Mouse (Mus musculus) kidney, embryonic 14.5 days (tissue): ENCODE data around the gene Polr2e. TPM values are rescaled to one million over a fixed set of nuclear protein-coding genes. Genes with fewer than 3 reads are reported as not detected.

Experiments
- ATAC-seq: fragments of 200-750 bp; cut with Nextera tagmentation; 2 replicates; pipeline ENCODE4 v1.8.0; 2017; ENCODE audit warnings: moderate number of reproducible peaks, mild to moderate bottlenecking, moderate TSS enrichment, moderate library complexity; ENCODE audit not compliant: low FRiP score, low TSS enrichment
- H3K27ac ChIP-seq: fragments of 300-500 bp; sonication (generic); 2 replicates; pipeline ENCODE4 v1.5.1; 2014; ENCODE audit warnings: low read depth, mild to moderate bottlenecking, low read length, moderate library complexity, mixed read lengths
- H3K27me3 ChIP-seq: fragments of 300-500 bp; sonication (generic); 2 replicates; pipeline ENCODE4 v1.6.1; 2014; ENCODE audit warnings: mild to moderate bottlenecking, low read length; ENCODE audit not compliant: control insufficient read depth, insufficient read depth
- H3K36me3 ChIP-seq: fragments of 300-500 bp; sonication (generic); 2 replicates; pipeline ENCODE4 v1.6.1; 2014; ENCODE audit warnings: low read length, mixed read lengths; ENCODE audit not compliant: control insufficient read depth, insufficient read depth
- H3K4me1 ChIP-seq: fragments of 300-500 bp; sonication (generic); 2 replicates; pipeline ENCODE4 v1.6.1; 2014; ENCODE audit warnings: low read length, mixed read lengths; ENCODE audit not compliant: control insufficient read depth, insufficient read depth
- H3K4me2 ChIP-seq: fragments of 300-500 bp; sonication (generic); replicated peaks from 2 replicates; pipeline ENCODE4 v1.6.1; 2014; ENCODE audit warnings: low read depth, mild to moderate bottlenecking, low read length
- H3K4me3 ChIP-seq: fragments of 300-500 bp; sonication (generic); 2 replicates; pipeline ENCODE4 v1.5.1; 2014; ENCODE audit warnings: mild to moderate bottlenecking, low read length
- H3K9ac ChIP-seq: fragments of 300-500 bp; sonication (generic); 2 replicates; pipeline ENCODE4 v1.6.1; 2014; ENCODE audit warnings: low read depth, mild to moderate bottlenecking, low read length, moderate library complexity
- H3K9me3 ChIP-seq: fragments of 300-500 bp; sonication (generic); 2 replicates; pipeline ENCODE4 v1.6.1; 2016; ENCODE audit warnings: low read length; ENCODE audit not compliant: control insufficient read depth
- WGBS: fragments of 180-500 bp; shearing (Covaris S2); extraction: QIAGEN DNeasy Blood & Tissue Kit; methylation state at CpG from one replicate; pipeline ENCODE4 v1.1.7; 2014; 5-methylcytosine and 5-hydroxymethylcytosine counted together
- polyA plus RNA-seq: library from polyadenylated mRNA; unstranded; fragments of >200 nt; fragmentation: Nextera tagmentation; extraction: Ambion mirVana; gene quantifications from 2 replicates; pipeline ENCODE4 v1.2.1, GENCODE M21; 2014

The Polr2e gene
- polyA plus RNA-seq, 1 experiment from 2014 or later = 276 TPM

- WGBS = 3% methylated on average over 11 of the region's 11 CpGs
- Histone ChIP-seq H3K27ac (peak overlapping the region; percentile 48), H3K4me3 (no peak overlapping the region; the same call in 1 of the 2 replicates), H3K9ac (no peak overlapping the region; the same call in 1 of the 2 replicates), H3K4me2 (peak overlapping the region; percentile 59; the same call in 1 of the 2 replicates), H3K27me3 (no peaks in the 10 kb centered on the region), H3K4me1 (peaks cover 38% of the 10 kb centered on the region), H3K36me3 (peaks cover 13% of the 10 kb centered on the region), H3K9me3 (peaks cover 9% of the 10 kb centered on the region; the same call in 1 of the 2 replicates)
- no peak for ATAC-seq
Observed at GRCm38 (mm10) chr10:79986963-79987362, 52.6 kb downstream of the Polr2e start.

GRCm38 (mm10) chr10:79986232-79986878, 53.2 kb downstream of the Polr2e start:
- peaks cover 38% of the 10 kb centered on the region for H3K4me1 ChIP-seq
- H3K4me3 ChIP-seq = peak overlapping the region; percentile 62
- H3K4me2 ChIP-seq = peak overlapping the region; percentile 88
- H3K27me3 ChIP-seq = no peaks in the 10 kb centered on the region
- peak overlapping the region; percentile 91 for H3K27ac ChIP-seq
- H3K9ac ChIP-seq = peak overlapping the region; percentile 24; the same call in 1 of the 2 replicates
- ATAC-seq = no peak
- H3K9me3 ChIP-seq = peaks cover 5% of the 10 kb centered on the region; the same call in 1 of the 2 replicates
- H3K36me3 ChIP-seq = peaks cover 8% of the 10 kb centered on the region; the same call in 1 of the 2 replicates
- 42% methylated on average over 6 of the region's 6 CpGs for WGBS

Other genes with a start within 250 kb of the Polr2e start
- gene Prss57, start 248.8 kb downstream of the Polr2e start, polyA plus RNA-seq = not detected in 2 replicates
- gene Palm, start 246.2 kb downstream of the Polr2e start, polyA plus RNA-seq = 101 and 136 TPM in 2 replicates
- gene Misp, start 218.8 kb downstream of the Polr2e start, polyA plus RNA-seq = 4.1 and 9.0 TPM in 2 replicates
- 279 and 333 TPM in 2 replicates for gene Ptbp1, start 185.4 kb downstream of the Polr2e start, polyA plus RNA-seq
- gene Prtn3, start 165.3 kb downstream of the Polr2e start, polyA plus RNA-seq = 9.6 and 11.1 TPM in 2 replicates
- 58.8 and 59.7 TPM in 2 replicates for gene Plppr3, start 165.2 kb downstream of the Polr2e start, polyA plus RNA-seq
- not detected in 2 replicates for gene Elane, start 153.5 kb downstream of the Polr2e start, polyA plus RNA-seq
- not detected in 2 replicates for gene Cfd, start 148.9 kb downstream of the Polr2e start, polyA plus RNA-seq
- gene Med16, start 130.9 kb downstream of the Polr2e start, polyA plus RNA-seq = 48.0 and 61.2 TPM in 2 replicates
- 4.6 and 10.8 TPM in 2 replicates for gene Gm26602, start 128.9 kb downstream of the Polr2e start, polyA plus RNA-seq
- 0.47 and 0.61 TPM in 2 replicates for gene Kiss1r, start 122.8 kb downstream of the Polr2e start, polyA plus RNA-seq
- gene R3hdm4, start 118.6 kb downstream of the Polr2e start, polyA plus RNA-seq = 102 and 137 TPM in 2 replicates
- gene Arid3a, start 112.8 kb downstream of the Polr2e start, polyA plus RNA-seq = 12.0 and 12.3 TPM in 2 replicates
- 132 and 147 TPM in 2 replicates for gene Wdr18, start 79.6 kb downstream of the Polr2e start, polyA plus RNA-seq
- 0.19 and 0.29 TPM in 2 replicates for gene Grin3b, start 69.1 kb downstream of the Polr2e start, polyA plus RNA-seq
- gene Tmem259, start 55.5 kb downstream of the Polr2e start, polyA plus RNA-seq = 18.8 and 27.8 TPM in 2 replicates
- gene Cnn2, start 51.2 kb downstream of the Polr2e start, polyA plus RNA-seq = 186 and 220 TPM in 2 replicates
- 1.8 and 2.7 TPM in 2 replicates for gene Abca7, start 43.3 kb downstream of the Polr2e start, polyA plus RNA-seq
- 4.8 and 7.7 TPM in 2 replicates for gene Arhgap45, start 23.1 kb downstream of the Polr2e start, polyA plus RNA-seq
- gene Gpx4, start 7.4 kb upstream of the Polr2e start, polyA plus RNA-seq = 552 and 641 TPM in 2 replicates
- 10.6 and 14.8 TPM in 2 replicates for gene Sbno2, start 65.8 kb upstream of the Polr2e start, polyA plus RNA-seq
- gene Stk11, start 76.0 kb upstream of the Polr2e start, polyA plus RNA-seq = 26.6 and 42.0 TPM in 2 replicates
- 519 and 582 TPM in 2 replicates for gene Atp5d, start 98.8 kb upstream of the Polr2e start, polyA plus RNA-seq
- 8.1 and 8.4 TPM in 2 replicates for gene Cbarp, start 101.0 kb upstream of the Polr2e start, polyA plus RNA-seq
- gene Midn, start 108.5 kb upstream of the Polr2e start, polyA plus RNA-seq = 42.3 and 46.2 TPM in 2 replicates
- 80.0 and 104 TPM in 2 replicates for gene Cirbp, start 126.2 kb upstream of the Polr2e start, polyA plus RNA-seq
- gene 1600002K03Rik, start 133.1 kb upstream of the Polr2e start, polyA plus RNA-seq = 10.3 and 12.1 TPM in 2 replicates
- gene Efna2, start 139.7 kb upstream of the Polr2e start, polyA plus RNA-seq = 15.4 and 17.3 TPM in 2 replicates
- gene Mum1, start 186.6 kb upstream of the Polr2e start, polyA plus RNA-seq = 64.4 and 65.1 TPM in 2 replicates
- 382 and 390 TPM in 2 replicates for gene Ndufs7, start 209.3 kb upstream of the Polr2e start, polyA plus RNA-seq
- 30.2 and 33.6 TPM in 2 replicates for gene Gamt, start 221.2 kb upstream of the Polr2e start, polyA plus RNA-seq
- 45.8 and 56.9 TPM in 2 replicates for gene Dazap1, start 221.7 kb upstream of the Polr2e start, polyA plus RNA-seq